Mouse (Mus musculus) MEL (cell line): ENCODE measurements at regions not wholly inside any gene's neighbourhood (a gene's known extent, or its start where the extent isn't known, plus 50 kb on each side); places are given as distances from the start of the nearest gene placed in this dataset.
A peak's percentile ranks its signal among the peaks of the same experiment; 100 is the strongest.

Experiments
- DNase-seq: peaks from one replicate; pipeline ENCODE4 v3.0.0; 2011; ENCODE audit warnings: low read depth, low spot score
- H3K27ac ChIP-seq: 2 replicates; pipeline ENCODE4 v1.5.1; 2012; ENCODE audit warnings: low read depth, mild to moderate bottlenecking, control low read depth, low read length, moderate library complexity; ENCODE audit not compliant: control insufficient read depth
- H3K27me3 ChIP-seq, 2 experiments: fragments of 150-350 bp in 1 of 2; sonication (generic) in 1 of 2; 2 replicates each; pipeline ENCODE4 v1.6.1; 2012; ENCODE audit warnings: low read length in 2 of 2, mild to moderate bottlenecking in 2 of 2, improper control_type of control experiment in 1 of 2, moderate library complexity in 1 of 2; ENCODE audit not compliant: insufficient read depth in 2 of 2, control insufficient read depth in 1 of 2
- H3K36me3 ChIP-seq, 2 experiments: 2 replicates each; pipeline ENCODE4 v1.6.1; 2012 to 2014; ENCODE audit warnings: low read length in 2 of 2, improper control_type of control experiment in 1 of 2, inconsistent platforms in 1 of 2, mild to moderate bottlenecking in 1 of 2; ENCODE audit not compliant: insufficient read depth in 2 of 2, control insufficient read depth in 1 of 2
- H3K4me1 ChIP-seq, 2 experiments: fragments of 150-350 bp in 1 of 2; sonication (generic) in 1 of 2; 2 replicates each; pipeline ENCODE4 v1.6.1; 2012; ENCODE audit warnings: low read length in 2 of 2, improper control_type of control experiment in 1 of 2, mild to moderate bottlenecking in 1 of 2; ENCODE audit not compliant: insufficient read depth in 2 of 2, control insufficient read depth in 1 of 2
- H3K4me3 ChIP-seq, 2 experiments: fragments of 150-350 bp in 1 of 2; sonication (generic) in 1 of 2; 2 replicates each; pipeline ENCODE4 v1.5.1; 2012; ENCODE audit warnings: low read depth in 2 of 2, low read length in 2 of 2, mild to moderate bottlenecking in 2 of 2, moderate library complexity in 2 of 2, control low read depth in 1 of 2, improper control_type of control experiment in 1 of 2; ENCODE audit not compliant: control insufficient read depth in 1 of 2, insufficient read depth in 1 of 2
- H3K79me2 ChIP-seq: 2 replicates; pipeline ENCODE4 v1.6.1; 2012; ENCODE audit warnings: mild to moderate bottlenecking, low read length, moderate library complexity; ENCODE audit not compliant: control insufficient read depth, poor library complexity, insufficient read depth
- H3K9ac ChIP-seq: 2 replicates; pipeline ENCODE4 v1.6.1; 2012; ENCODE audit warnings: low read depth, mild to moderate bottlenecking, control low read depth, low read length, moderate library complexity; ENCODE audit not compliant: control insufficient read depth, poor library complexity, severe bottlenecking
- H3K9me3 ChIP-seq: fragments of 150-350 bp; sonication (generic); replicated peaks from 2 replicates; pipeline ENCODE4 v1.6.1; 2012; ENCODE audit warnings: mild to moderate bottlenecking, low read length, improper control_type of control experiment, moderate library complexity; ENCODE audit not compliant: insufficient read depth
- BHLHE40 ChIP-seq: IDR thresholded peaks from 2 replicates; pipeline ENCODE4 v1.6.1; 2012; ENCODE audit warnings: low read depth, mild to moderate bottlenecking, inconsistent platforms, low read length, improper control_type of control experiment, borderline replicate concordance
- CHD2 ChIP-seq: IDR thresholded peaks from 2 replicates; pipeline ENCODE4 v1.6.1; 2011; ENCODE audit warnings: low read length, improper control_type of control experiment
- ELF1 ChIP-seq: IDR thresholded peaks from 2 replicates; pipeline ENCODE4 v1.6.1; 2014; ENCODE audit warnings: low read depth, mild to moderate bottlenecking, inconsistent platforms, low read length, improper control_type of control experiment, moderate library complexity
- ETS1 ChIP-seq: IDR thresholded peaks from 2 replicates; pipeline ENCODE4 v1.6.1; 2012; ENCODE audit warnings: low read depth, mild to moderate bottlenecking, inconsistent platforms, low read length, improper control_type of control experiment, moderate library complexity
- GATA1 ChIP-seq: IDR thresholded peaks from 2 replicates; pipeline ENCODE4 v1.6.1; 2011; ENCODE audit warnings: low read depth, low read length, improper control_type of control experiment
- KAT2A ChIP-seq: conservative IDR thresholded peaks from 2 replicates; pipeline ENCODE4 v1.6.1; 2012; ENCODE audit warnings: low read depth, low read length, improper control_type of control experiment, inconsistent platforms
- MAFK ChIP-seq: IDR thresholded peaks from 2 replicates; pipeline ENCODE4 v1.6.1; 2011; ENCODE audit warnings: low read depth, mild to moderate bottlenecking, low read length, improper control_type of control experiment, borderline replicate concordance
- MAX ChIP-seq: IDR thresholded peaks from 2 replicates; pipeline ENCODE4 v1.6.1; 2011; ENCODE audit warnings: low read length, improper control_type of control experiment
- MEF2A ChIP-seq: IDR thresholded peaks from 2 replicates; pipeline ENCODE4 v1.6.1; 2014; ENCODE audit warnings: low read depth, mild to moderate bottlenecking, inconsistent platforms, low read length, improper control_type of control experiment; ENCODE audit not compliant: poor library complexity, insufficient replicate concordance, severe bottlenecking; ENCODE audit errors: extremely low read depth
- MXI1 ChIP-seq: IDR thresholded peaks from 2 replicates; pipeline ENCODE4 v1.6.1; 2011; ENCODE audit warnings: mild to moderate bottlenecking, low read depth, low read length, improper control_type of control experiment
- MYB ChIP-seq: IDR thresholded peaks from 2 replicates; pipeline ENCODE4 v1.6.1; 2011; ENCODE audit warnings: mild to moderate bottlenecking, low read depth, low read length, improper control_type of control experiment
- NRF1 ChIP-seq: IDR thresholded peaks from 2 replicates; pipeline ENCODE4 v1.6.1; 2014; ENCODE audit warnings: low read depth, mild to moderate bottlenecking, inconsistent platforms, low read length, improper control_type of control experiment, moderate library complexity; ENCODE audit not compliant: poor library complexity, insufficient read depth, severe bottlenecking
- POLR2A ChIP-seq, 2 experiments: IDR thresholded peaks; 2 replicates each; pipeline ENCODE4 v1.6.1; 2011 to 2012; ENCODE audit warnings: low read length in 2 of 2, mild to moderate bottlenecking in 2 of 2, control low read depth in 1 of 2, improper control_type of control experiment in 1 of 2, low read depth in 1 of 2, moderate library complexity in 1 of 2; ENCODE audit not compliant: control insufficient read depth in 1 of 2, insufficient read depth in 1 of 2, poor library complexity in 1 of 2
- RCOR1 ChIP-seq: IDR thresholded peaks from 2 replicates; pipeline ENCODE4 v1.6.1; 2012; ENCODE audit warnings: low read depth, mild to moderate bottlenecking, inconsistent platforms, low read length, improper control_type of control experiment
- TAL1 ChIP-seq: IDR thresholded peaks from 2 replicates; pipeline ENCODE4 v1.6.1; 2012; ENCODE audit warnings: mild to moderate bottlenecking, inconsistent platforms, low read length, moderate library complexity, mixed read lengths
- TCF12 ChIP-seq: IDR thresholded peaks from 2 replicates; pipeline ENCODE4 v1.6.1; 2014; ENCODE audit warnings: low read depth, mild to moderate bottlenecking, inconsistent platforms, low read length, improper control_type of control experiment, moderate library complexity
- UBTF ChIP-seq: IDR thresholded peaks from 2 replicates; pipeline ENCODE4 v1.6.1; 2012; ENCODE audit warnings: low read depth, mild to moderate bottlenecking, inconsistent platforms, low read length, improper control_type of control experiment, moderate library complexity, borderline replicate concordance; ENCODE audit not compliant: insufficient read depth
- USF2 ChIP-seq, 2 experiments: IDR thresholded peaks; 2 replicates each; pipeline ENCODE4 v1.6.1; 2011 to 2012; ENCODE audit warnings: improper control_type of control experiment in 2 of 2, low read length in 2 of 2, borderline replicate concordance in 1 of 2, inconsistent platforms in 1 of 2, low read depth in 1 of 2, mild to moderate bottlenecking in 1 of 2; ENCODE audit not compliant: insufficient read depth in 1 of 2
- ZC3H11A ChIP-seq: IDR thresholded peaks from 2 replicates; pipeline ENCODE4 v1.6.1; 2012; ENCODE audit warnings: low read depth, mild to moderate bottlenecking, inconsistent platforms, low read length, improper control_type of control experiment
- ZMIZ1 ChIP-seq: IDR thresholded peaks from 2 replicates; pipeline ENCODE4 v1.6.1; 2012; ENCODE audit warnings: low read depth, mild to moderate bottlenecking, inconsistent platforms, low read length, improper control_type of control experiment, moderate library complexity

GRCm38 (mm10) chr15:67283275-67283972 is 782.7 kb upstream of the Lrrc6 start:
- no peak for TF ChIP-seq KAT2A
- peak; percentile 41; the same call in 1 of the 2 replicates for TF ChIP-seq MAFK
- Histone ChIP-seq H3K4me3 (no peak overlapping the region), H3K27ac (no peak overlapping the region), H3K4me1 (no peaks in the 10 kb centered on the region), H3K9me3 (no peaks in the 10 kb centered on the region), H3K79me2 (no peaks in the 10 kb centered on the region), H3K36me3 (no peaks in the 10 kb centered on the region), H3K9ac (no peak overlapping the region), H3K27me3 (no peaks in the 10 kb centered on the region)
- no peak for DNase-seq

- peaks cover 0 to 2% of the 10 kb centered on the region in 2 experiments; a peak in 1 of 4 replicates for H3K27me3 ChIP-seq
- TF ChIP-seq USF2 (IDR thresholded peaks at IDR 0.05; ENCODE audit: borderline replicate concordance in 1 of 2, insufficient read depth in 1 of 2, low read depth in 1 of 2, low read length in 2 of 2) (no peak), ETS1 (no peak), RCOR1 (no peak), ZC3H11A (no peak), MXI1 (no peak), ZMIZ1 (no peak), MAFK (no peak), TAL1 (no peak), MAX (no peak)
- no peak for DNase-seq
- H3K4me1 ChIP-seq, result no peaks in the 10 kb centered on the region
- no peak overlapping the region for H3K9ac ChIP-seq
- no peak overlapping the region for H3K4me3 ChIP-seq
- no peak overlapping the region for H3K27ac ChIP-seq
- H3K9me3 ChIP-seq, result no peaks in the 10 kb centered on the region
- no peaks in the 10 kb centered on the region for H3K36me3 ChIP-seq
- no peaks in the 10 kb centered on the region for H3K79me2 ChIP-seq
Observed at GRCm38 (mm10) chr15:67278869-67279268, 778.2 kb upstream of the Lrrc6 start.

GRCm38 (mm10) chr15:67275058-67275457 is 774.3 kb upstream of the Lrrc6 start:
- no peaks in the 10 kb centered on the region for H3K9me3 ChIP-seq
- no peak overlapping the region for H3K27ac ChIP-seq
- no peak overlapping the region for H3K4me3 ChIP-seq
- TF ChIP-seq ELF1, result no peak
- TF ChIP-seq UBTF, result no peak
- TF ChIP-seq BHLHE40, result no peak
- no peak for TF ChIP-seq CHD2
- no peak for TF ChIP-seq NRF1
- TF ChIP-seq POLR2A (IDR thresholded peaks at IDR 0.05; ENCODE audit: control insufficient read depth in 1 of 2, insufficient read depth in 1 of 2, low read depth in 1 of 2, low read length in 2 of 2, poor library complexity in 1 of 2), result no peak
- no peak for TF ChIP-seq MAFK
- no peak for TF ChIP-seq TCF12
- TF ChIP-seq MYB, result no peak
- no peak for TF ChIP-seq MEF2A
- no peak for TF ChIP-seq GATA1
- TF ChIP-seq TAL1, result no peak
- TF ChIP-seq, all 39 proteins: peak for 0
- Histone ChIP-seq H3K79me2 (no peaks in the 10 kb centered on the region), H3K36me3 (no peaks in the 10 kb centered on the region), H3K9ac (no peak overlapping the region), H3K4me1 (no peaks in the 10 kb centered on the region), H3K27me3 (peaks cover 0 to 2% of the 10 kb centered on the region in 2 experiments; a peak in 1 of 4 replicates)
- no peak for DNase-seq
